Mouse (Mus musculus): ENCODE results near the gene Camkk2.

Gene Camkk2

DNA sequence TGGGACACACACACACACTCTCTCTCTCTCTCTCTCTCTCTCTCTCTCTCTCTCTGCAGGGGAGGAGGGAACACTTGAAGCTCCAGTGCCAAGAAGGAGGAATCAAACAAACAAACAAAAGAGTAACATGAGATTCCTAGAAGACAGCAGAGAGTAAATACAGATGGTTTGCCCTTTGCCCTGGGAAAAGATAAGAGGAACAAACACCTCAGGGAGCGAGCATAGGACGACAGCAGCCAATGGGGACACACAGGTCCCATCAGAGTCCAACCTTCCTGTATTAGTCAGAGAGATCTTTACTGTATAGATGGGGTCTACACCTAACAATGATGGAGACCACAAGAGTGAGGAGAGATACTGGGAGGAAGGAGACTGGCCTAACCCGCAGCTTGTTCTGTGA lies 18.7 kb upstream of the Camkk2 start:
- peaks cover 44% of the 10 kb centered on the region for H3K4me1 ChIP-seq (replicated peaks; ENCODE audit: low read depth, low read length)
- TF ChIP-seq CTCF (conservative IDR thresholded peaks at IDR 0.05; ENCODE audit: low read length) (no peak), POU5F1 (IDR thresholded peaks at IDR 0.05; ENCODE audit: borderline replicate concordance, low read length) (no peak), NANOG (IDR thresholded peaks at IDR 0.05; ENCODE audit: borderline replicate concordance, low read length) (no peak)
- H3K9me3 ChIP-seq (ENCODE audit: low read length) = no peaks in the 10 kb centered on the region
- peaks cover 96% of the 10 kb centered on the region for H3K36me3 ChIP-seq (ENCODE audit: insufficient read depth, low read length)
- no peaks in the 10 kb centered on the region for H3K27me3 ChIP-seq (ENCODE audit: insufficient read depth, low read length)
- no peak overlapping the region for H3K4me3 ChIP-seq (replicated peaks; ENCODE audit: low read length)

DNA sequence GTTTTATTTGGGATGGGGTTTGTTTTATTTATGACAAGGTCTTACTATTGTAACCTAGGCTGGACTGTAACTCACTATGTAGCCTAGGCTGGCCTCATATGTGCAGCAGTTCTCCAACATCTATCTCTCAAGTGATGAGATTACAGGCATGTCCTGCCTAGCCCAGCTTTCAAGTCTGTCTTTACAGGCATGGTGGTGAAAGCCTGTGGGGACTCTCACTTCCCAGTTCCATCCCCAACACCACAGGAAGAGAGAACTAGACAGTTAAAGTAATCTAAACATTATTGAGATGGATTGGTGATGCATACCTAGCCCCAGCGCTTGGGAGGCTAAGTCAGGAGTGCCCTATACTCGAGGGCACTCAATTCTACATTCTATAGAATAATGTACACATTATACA lies 9.5 kb upstream of the Camkk2 start:
- H3K27me3 ChIP-seq (ENCODE audit: insufficient read depth, low read length) = no peaks in the 10 kb centered on the region
- no peak overlapping the region for H3K4me3 ChIP-seq (replicated peaks; ENCODE audit: low read length)
- TF ChIP-seq CTCF (conservative IDR thresholded peaks at IDR 0.05; ENCODE audit: low read length) (no peak), NANOG (IDR thresholded peaks at IDR 0.05; ENCODE audit: borderline replicate concordance, low read length) (no peak), POU5F1 (IDR thresholded peaks at IDR 0.05; ENCODE audit: borderline replicate concordance, low read length) (no peak)
- peaks cover 82% of the 10 kb centered on the region for H3K36me3 ChIP-seq (ENCODE audit: insufficient read depth, low read length)
- H3K9me3 ChIP-seq (ENCODE audit: low read length) = no peaks in the 10 kb centered on the region
- peaks cover 42% of the 10 kb centered on the region for H3K4me1 ChIP-seq (replicated peaks; ENCODE audit: low read depth, low read length)

DNA sequence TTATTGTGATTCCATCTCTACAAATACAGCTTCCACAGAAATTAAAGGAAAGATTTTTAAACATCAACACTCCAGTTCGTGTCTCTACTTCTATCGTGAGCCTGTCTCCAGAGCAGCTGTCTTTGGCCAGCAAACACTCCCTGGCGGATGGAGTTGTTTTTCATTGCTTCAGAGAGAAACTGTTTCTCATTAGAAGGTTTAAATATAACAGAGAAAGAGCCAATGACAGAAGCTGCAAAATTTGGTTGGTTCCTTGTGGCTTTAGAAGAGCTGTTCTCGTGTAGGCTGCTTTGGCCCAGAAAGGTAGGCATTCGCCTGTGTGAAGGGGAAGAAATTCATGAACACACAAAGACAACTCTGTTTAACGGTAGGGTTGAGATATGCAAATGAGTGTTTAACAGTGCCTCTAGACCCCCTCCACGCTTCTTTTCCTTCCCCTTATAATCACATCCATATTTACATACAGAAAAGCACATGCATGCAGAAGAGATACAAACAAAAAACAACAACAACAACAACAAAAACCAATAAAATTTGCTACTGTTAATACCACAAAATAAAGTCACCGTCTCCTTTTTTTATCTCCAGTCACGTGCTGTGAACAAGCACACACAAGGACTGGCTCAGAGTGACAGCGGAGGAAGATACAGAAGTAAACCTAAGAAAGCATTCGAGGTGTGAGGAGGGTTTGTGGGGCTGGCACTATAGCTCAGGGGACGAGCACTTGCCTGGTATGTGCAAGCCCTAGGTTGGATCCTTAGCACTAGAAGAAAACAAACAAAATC lies 7.0 kb upstream of the Camkk2 start:
- H3K4me1 ChIP-seq (replicated peaks; ENCODE audit: low read depth, low read length) = peaks cover 56% of the 10 kb centered on the region
- H3K36me3 ChIP-seq (ENCODE audit: insufficient read depth, low read length) = peaks cover 59% of the 10 kb centered on the region
- H3K27me3 ChIP-seq (ENCODE audit: insufficient read depth, low read length) = no peaks in the 10 kb centered on the region
- H3K4me3 ChIP-seq (replicated peaks; ENCODE audit: low read length) = no peak overlapping the region
- TF ChIP-seq NANOG (IDR thresholded peaks at IDR 0.05; ENCODE audit: borderline replicate concordance, low read length) (no peak), POU5F1 (IDR thresholded peaks at IDR 0.05; ENCODE audit: borderline replicate concordance, low read length) (no peak), CTCF (conservative IDR thresholded peaks at IDR 0.05; ENCODE audit: low read length) (no peak)
- H3K9me3 ChIP-seq (ENCODE audit: low read length) = no peaks in the 10 kb centered on the region

DNA sequence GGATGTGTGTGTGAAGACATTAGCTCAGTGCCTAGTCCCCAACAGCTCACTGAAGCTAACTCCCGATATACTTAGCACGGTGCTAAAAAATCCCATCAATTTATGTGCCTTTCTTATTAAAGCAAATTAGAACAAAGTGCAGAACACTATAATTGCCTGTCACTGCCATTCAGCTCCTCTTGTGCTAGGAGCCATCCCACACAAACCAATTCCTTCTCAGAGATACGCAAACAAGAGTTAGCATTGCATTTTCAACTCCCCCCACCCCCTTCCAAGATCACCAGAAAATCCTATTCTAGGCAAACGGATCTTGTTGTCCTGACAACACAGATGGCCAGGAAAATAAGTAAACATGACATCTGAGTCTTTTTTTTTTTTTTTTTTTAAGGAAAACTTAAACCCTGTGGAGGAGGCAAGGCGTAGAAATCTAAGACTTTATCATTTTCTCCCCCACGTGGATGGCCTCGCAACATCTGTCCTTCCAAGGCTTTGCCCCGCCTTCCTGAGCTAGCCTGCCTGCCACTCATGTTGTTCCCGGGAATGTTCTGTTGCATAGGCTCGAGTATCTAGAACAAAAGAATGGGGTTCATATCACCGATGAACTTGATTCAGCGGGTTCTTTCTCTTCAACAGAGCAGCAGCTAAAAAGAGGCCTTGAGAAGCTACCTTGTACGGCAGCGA lies 4.7 kb upstream of the Camkk2 start:
- no peaks in the 10 kb centered on the region for H3K27me3 ChIP-seq (ENCODE audit: insufficient read depth, low read length)
- H3K36me3 ChIP-seq (ENCODE audit: insufficient read depth, low read length) = peaks cover 36% of the 10 kb centered on the region
- TF ChIP-seq NANOG (IDR thresholded peaks at IDR 0.05; ENCODE audit: borderline replicate concordance, low read length) (no peak), CTCF (conservative IDR thresholded peaks at IDR 0.05; ENCODE audit: low read length) (no peak), POU5F1 (IDR thresholded peaks at IDR 0.05; ENCODE audit: borderline replicate concordance, low read length) (no peak)
- H3K9me3 ChIP-seq (ENCODE audit: low read length) = no peaks in the 10 kb centered on the region
- no peak overlapping the region for H3K4me3 ChIP-seq (replicated peaks; ENCODE audit: low read length)
- peaks cover 69% of the 10 kb centered on the region for H3K4me1 ChIP-seq (replicated peaks; ENCODE audit: low read depth, low read length)

DNA sequence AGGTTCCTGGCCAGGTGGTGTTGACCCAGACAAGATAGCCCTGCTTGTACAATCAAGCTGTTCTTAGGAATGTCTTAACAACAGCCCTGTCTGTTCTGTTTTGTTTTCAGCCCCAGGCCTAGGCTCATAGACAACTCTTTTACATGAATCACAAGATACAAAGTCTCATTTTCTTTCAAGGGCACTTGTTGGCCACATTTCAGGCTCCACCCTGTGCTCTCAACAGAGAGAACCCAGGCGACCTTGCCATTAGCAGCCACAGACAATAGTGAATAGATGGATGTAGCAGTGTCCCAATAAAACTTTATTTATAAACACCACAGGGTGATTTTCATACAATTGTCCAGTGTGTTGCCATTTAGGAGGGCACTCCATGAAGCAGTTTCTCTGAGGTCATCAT lies 2.9 kb upstream of the Camkk2 start:
- peaks cover 17% of the 10 kb centered on the region for H3K27me3 ChIP-seq (ENCODE audit: insufficient read depth, low read length)
- no peak overlapping the region for H3K4me3 ChIP-seq (replicated peaks; ENCODE audit: low read length)
- no peaks in the 10 kb centered on the region for H3K9me3 ChIP-seq (ENCODE audit: low read length)
- peaks cover 83% of the 10 kb centered on the region for H3K4me1 ChIP-seq (replicated peaks; ENCODE audit: low read depth, low read length)
- peaks cover 19% of the 10 kb centered on the region for H3K36me3 ChIP-seq (ENCODE audit: insufficient read depth, low read length)
- TF ChIP-seq POU5F1 (IDR thresholded peaks at IDR 0.05; ENCODE audit: borderline replicate concordance, low read length) (no peak), NANOG (IDR thresholded peaks at IDR 0.05; ENCODE audit: borderline replicate concordance, low read length) (peak; percentile 26; the same call in 1 of the 2 replicates)

DNA sequence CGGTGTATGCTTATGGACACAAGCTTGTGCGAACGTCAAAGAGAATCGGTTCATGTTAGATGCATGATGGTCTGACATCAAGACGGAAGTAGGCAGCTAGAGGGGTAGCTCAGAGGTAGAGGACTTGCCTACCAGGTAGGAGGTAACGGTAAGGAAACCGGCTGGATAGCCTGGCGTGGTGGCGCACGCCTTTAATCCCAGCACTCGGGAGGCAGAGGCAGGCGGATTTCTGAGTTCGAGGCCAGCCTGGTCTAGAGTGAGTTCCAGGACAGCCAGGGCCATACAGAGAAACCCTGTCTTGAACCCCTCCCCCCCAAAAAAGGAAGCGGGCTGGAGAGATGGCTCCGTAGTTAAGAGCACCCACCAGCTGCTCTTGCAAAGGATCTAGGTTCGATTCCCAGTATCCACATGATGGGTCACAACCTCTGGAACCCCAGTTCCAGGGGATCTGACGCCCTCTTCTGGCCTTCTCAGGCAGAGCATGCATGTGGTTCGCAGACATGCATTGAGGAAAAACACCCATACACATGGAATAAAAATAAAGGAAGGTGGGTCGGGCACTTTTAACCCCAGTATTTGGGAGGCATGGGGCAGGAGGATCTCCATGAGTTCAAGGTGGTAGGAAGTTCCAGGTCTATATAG lies 1.7 kb upstream of the Camkk2 start:
- no peaks in the 10 kb centered on the region for H3K9me3 ChIP-seq (ENCODE audit: low read length)
- TF ChIP-seq POU5F1 (IDR thresholded peaks at IDR 0.05; ENCODE audit: borderline replicate concordance, low read length) = no peak
- TF ChIP-seq NANOG (IDR thresholded peaks at IDR 0.05; ENCODE audit: borderline replicate concordance, low read length) = no peak
- peak; percentile 50 for TF ChIP-seq CTCF (conservative IDR thresholded peaks at IDR 0.05; ENCODE audit: low read length)
- no peak overlapping the region for H3K4me3 ChIP-seq (replicated peaks; ENCODE audit: low read length)
- H3K4me1 ChIP-seq (replicated peaks; ENCODE audit: low read depth, low read length) = peaks cover 83% of the 10 kb centered on the region
- peaks cover 7% of the 10 kb centered on the region for H3K36me3 ChIP-seq (ENCODE audit: insufficient read depth, low read length)
- H3K27me3 ChIP-seq (ENCODE audit: insufficient read depth, low read length) = peaks cover 23% of the 10 kb centered on the region

DNA sequence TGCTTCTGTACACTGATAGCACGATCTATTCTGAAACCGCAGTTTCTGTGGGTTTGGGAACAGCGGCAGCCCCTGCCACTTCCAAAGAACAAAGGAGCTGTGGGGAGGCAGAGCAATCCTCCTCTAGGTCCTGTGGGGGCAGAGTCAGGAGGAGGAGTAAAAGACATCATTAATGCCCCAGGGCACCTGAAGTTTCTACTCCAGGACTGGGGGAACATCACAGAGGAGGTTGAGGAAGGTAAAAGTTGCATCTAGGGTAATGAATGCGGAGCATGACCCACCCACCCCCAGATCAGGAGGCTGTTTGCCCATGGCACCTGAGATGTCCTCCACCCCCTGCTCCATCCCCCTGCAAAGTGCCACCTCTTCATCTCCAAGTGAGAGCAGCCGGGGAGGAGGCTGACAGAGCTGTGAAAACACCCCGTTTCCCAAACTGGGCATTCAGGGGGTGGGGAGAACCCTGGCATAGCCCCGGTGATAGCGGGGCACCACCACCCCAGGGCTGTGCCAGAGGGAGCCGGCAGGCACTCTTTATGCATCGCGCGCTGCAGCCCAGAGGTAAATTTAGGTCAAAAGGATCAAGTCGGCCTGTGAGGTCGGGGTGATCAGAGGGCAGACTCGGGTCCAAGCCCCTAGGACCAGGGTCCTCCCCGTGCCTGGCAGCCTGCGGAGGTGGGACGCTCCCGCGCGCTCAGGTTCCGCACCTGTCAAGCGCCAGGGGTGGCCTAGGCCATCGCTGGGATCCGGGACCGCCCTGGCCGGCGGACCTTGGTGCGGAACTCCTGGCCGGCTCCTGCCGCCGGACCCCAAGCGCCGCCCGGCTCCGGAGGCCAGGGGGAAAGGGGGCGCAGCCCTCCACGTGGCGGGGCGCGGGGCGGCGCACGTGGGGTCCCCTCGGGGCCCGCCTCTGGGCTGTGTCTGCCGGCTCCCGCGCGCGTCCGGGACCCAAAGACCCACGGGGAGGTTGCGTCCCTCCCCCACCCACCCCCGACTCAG lies 680 bp downstream of the Camkk2 start:
- peak overlapping the region; percentile 93 for H3K4me3 ChIP-seq (replicated peaks; ENCODE audit: low read length)
- no peaks in the 10 kb centered on the region for H3K36me3 ChIP-seq (ENCODE audit: insufficient read depth, low read length)
- H3K27me3 ChIP-seq (ENCODE audit: insufficient read depth, low read length) = peaks cover 27% of the 10 kb centered on the region
- H3K4me1 ChIP-seq (replicated peaks; ENCODE audit: low read depth, low read length) = peaks cover 85% of the 10 kb centered on the region
- no peaks in the 10 kb centered on the region for H3K9me3 ChIP-seq (ENCODE audit: low read length)
- TF ChIP-seq NANOG (IDR thresholded peaks at IDR 0.05; ENCODE audit: borderline replicate concordance, low read length) (no peak), POU5F1 (IDR thresholded peaks at IDR 0.05; ENCODE audit: borderline replicate concordance, low read length) (no peak), CTCF (conservative IDR thresholded peaks at IDR 0.05; ENCODE audit: low read length) (no peak)

Measured in E14TG2a.4 (cell line).